Mouse (Mus musculus) left cerebral cortex, adult 18-20 months (tissue): ENCODE measurements around the gene Olfr554. TPM values are rescaled to one million over a fixed set of nuclear protein-coding genes. Genes with fewer than 3 reads are reported as not detected.
"Not testable (repeated sequence)": the region's sequence is repeated elsewhere in the genome, so short reads cannot be mapped to it uniquely, and the experiment has no call there.

Source experiments
- DNase-seq, 2 experiments: peaks; one replicate each; pipeline ENCODE4 v3.0.0; 2021 to 2022; ENCODE audit warnings: low spot score in 2 of 2, mixed read lengths in 1 of 2
- long read RNA-seq, 2 experiments: library from polyadenylated mRNA; stranded (forward); transcript quantifications; one replicate each; pipeline ENCODE4 v2.0.0; 2021
- total RNA-seq, 2 experiments: library from RNA; stranded (reverse); gene quantifications; 2 replicates each; pipeline ENCODE4 v1.2.3; 2021

Olfr554 gene
- total RNA-seq, result not detected
- long read RNA-seq, experiment 1, result 0 reads
- long read RNA-seq, experiment 2, result 0 reads

- DNase-seq, result no peak
These were observed at the start of gene Olfr554 for GRCm38 (mm10) chr7:102638132-102638531. Olfr554 (plus strand) TSS chr7:102638432.

- no peak for DNase-seq
These were observed 46.4 kb upstream of the Olfr554 start, which contains the start of gene Olfr551 for GRCm38 (mm10) chr7:102591786-102592185. Olfr551 (minus strand) TSS chr7:102591886.

- no peak for DNase-seq
These were observed 40.7 kb upstream of the Olfr554 start, which contains the start of gene Olfr552 for GRCm38 (mm10) chr7:102597378-102598031. Olfr552 (plus strand) TSS chr7:102597770.

GRCm38 (mm10) chr7:102618118-102618517 is 20.1 kb upstream of the Olfr554 start, which contains the start of gene Olfr553:
Olfr553 (minus strand) TSS chr7:102618218.
- no peak for DNase-seq

GRCm38 (mm10) chr7:102619608-102620007 is 18.6 kb upstream of the Olfr554 start:
- DNase-seq, result no peak

- not testable (repeated sequence) for DNase-seq
These were observed 17.9 kb upstream of the Olfr554 start for GRCm38 (mm10) chr7:102620368-102620767.

- DNase-seq, result peak; percentile 13 to 54
These were observed 1.6 kb upstream of the Olfr554 start for GRCm38 (mm10) chr7:102636665-102637064.

- not testable (repeated sequence) for DNase-seq
These were observed 6.7 kb downstream of the Olfr554 start for GRCm38 (mm10) chr7:102644945-102645344.

GRCm38 (mm10) chr7:102658523-102658922 is 20.3 kb downstream of the Olfr554 start, which contains the start of gene Olfr555:
Olfr555 (plus strand) TSS chr7:102658823.
- no peak for DNase-seq

- no peak for DNase-seq
These were observed 26.4 kb downstream of the Olfr554 start, which contains the start of gene Olfr556 for GRCm38 (mm10) chr7:102664599-102664998. Olfr556 (plus strand) TSS chr7:102664899.

- no peak for DNase-seq
These were observed 27.1 kb downstream of the Olfr554 start for GRCm38 (mm10) chr7:102665378-102665777.

- no peak for DNase-seq
These were observed 38.0 kb downstream of the Olfr554 start for GRCm38 (mm10) chr7:102676225-102676624.

GRCm38 (mm10) chr7:102681916-102682315 is 43.7 kb downstream of the Olfr554 start:
- DNase-seq, result no peak

- DNase-seq, result peak; percentile 88 to 94
These were observed 48.8 kb downstream of the Olfr554 start, which contains the start of gene Trim68 for GRCm38 (mm10) chr7:102686944-102687501. Trim68 (minus strand) TSS chr7:102687327.

Other genes starting within 250 kb of the Olfr554 start
- 10 to 100 TPM; 10.9 to 12.7 TPM for gene Rrm1, start 196.7 kb upstream of the Olfr554 start, total RNA-seq
- gene Olfr543, start 156.8 kb upstream of the Olfr554 start, total RNA-seq, result not detected
- gene Olfr544, start 150.1 kb upstream of the Olfr554 start, total RNA-seq, result not detected
- not detected for gene Olfr545, start 138.9 kb upstream of the Olfr554 start, total RNA-seq
- gene Olfr547, start 103.7 kb upstream of the Olfr554 start, total RNA-seq, result not detected
- gene Olfr548-ps1, start 97.5 kb upstream of the Olfr554 start, total RNA-seq, result not detected
- not detected for gene Olfr549, start 88.6 kb upstream of the Olfr554 start, total RNA-seq
- 1 to 10 TPM; 2.6 to 2.8 TPM for gene Trim21, start 72.9 kb upstream of the Olfr554 start, total RNA-seq
- gene Olfr550, start 67.0 kb upstream of the Olfr554 start, total RNA-seq, result under 1 TPM; 0.19 to 0.70 TPM
- not detected for gene Olfr551, start 46.5 kb upstream of the Olfr554 start, total RNA-seq
- gene Olfr552, start 40.7 kb upstream of the Olfr554 start, total RNA-seq, result under 1 TPM in 1 of 2 experiments, not detected in 1; 0.09 TPM
- gene Olfr553, start 20.2 kb upstream of the Olfr554 start, total RNA-seq, result not detected
- not detected for gene Olfr555, start 20.4 kb downstream of the Olfr554 start, total RNA-seq
- not detected for gene Olfr556, start 26.5 kb downstream of the Olfr554 start, total RNA-seq
- 1 to 10 TPM; 3.0 to 4.6 TPM for gene Trim68, start 48.9 kb downstream of the Olfr554 start, total RNA-seq
- not detected for gene Olfr557, start 57.5 kb downstream of the Olfr554 start, total RNA-seq
- under 1 TPM; 0.16 to 0.40 TPM for gene Olfr558, start 63.8 kb downstream of the Olfr554 start, total RNA-seq
- not detected for gene Olfr33, start 80.6 kb downstream of the Olfr554 start, total RNA-seq
- not detected for gene Olfr559, start 89.1 kb downstream of the Olfr554 start, total RNA-seq
- under 1 TPM; 0.16 to 0.49 TPM for gene Olfr560, start 120.9 kb downstream of the Olfr554 start, total RNA-seq
- gene Olfr78, start 121.0 kb downstream of the Olfr554 start, total RNA-seq, result under 1 TPM; 0.59 to 0.65 TPM
- gene Olfr561, start 132.8 kb downstream of the Olfr554 start, total RNA-seq, result not detected
- not detected for gene Olfr564, start 165.0 kb downstream of the Olfr554 start, total RNA-seq
- not detected for gene Olfr566, start 220.3 kb downstream of the Olfr554 start, total RNA-seq
- gene Olfr568, start 238.7 kb downstream of the Olfr554 start, total RNA-seq, result not detected